Mouse (Mus musculus) bone marrow, adult 2 months (tissue): ENCODE data around the gene Wdr76. TPM values are rescaled to one million over a fixed set of nuclear protein-coding genes. Genes with fewer than 3 reads are reported as not detected.
"Not testable (repeated sequence)": the region's sequence is repeated elsewhere in the genome, so short reads cannot be mapped to it uniquely, and the experiment has no call there.

Experiments
- H3K27ac ChIP-seq: fragments of 200-500 bp; 2 replicates; pipeline ENCODE4 v1.5.1; 2012; ENCODE audit warnings: low read depth, mild to moderate bottlenecking, control low read depth, inconsistent platforms, low read length; ENCODE audit not compliant: control insufficient read depth, poor library complexity, insufficient read depth
- H3K4me1 ChIP-seq: fragments of 200-500 bp; 2 replicates; pipeline ENCODE4 v1.6.1; 2011; ENCODE audit warnings: low read length; ENCODE audit not compliant: control insufficient read depth, insufficient read depth
- H3K4me3 ChIP-seq: fragments of 200-500 bp; replicated peaks from 2 replicates; pipeline ENCODE3; 2011; ENCODE audit warnings: mild to moderate bottlenecking, low read depth, low read length, control low read depth; ENCODE audit not compliant: control insufficient read depth
- CTCF ChIP-seq: fragments of 200-500 bp; IDR thresholded peaks from 2 replicates; pipeline ENCODE4 v1.5.1; 2011; ENCODE audit warnings: low read length, control low read depth; ENCODE audit not compliant: control insufficient read depth, insufficient read depth
- POLR2A ChIP-seq: fragments of 200-500 bp; IDR thresholded peaks from 2 replicates; pipeline ENCODE4 v1.6.1; 2011; ENCODE audit warnings: low read depth, mild to moderate bottlenecking, control low read depth, low read length, borderline replicate concordance; ENCODE audit not compliant: control insufficient read depth
- WGBS: fragments of 180-500 bp; shearing (Covaris S2); methylation state at CpG from one replicate; pipeline ENCODE4 v1.1.7; 2018; 5-methylcytosine and 5-hydroxymethylcytosine counted together
- polyA plus RNA-seq: library from polyadenylated mRNA; stranded (reverse); fragments of >200 nt; gene quantifications from 2 replicates; pipeline ENCODE4 v1.2.4, GENCODE M21; 2011; ENCODE audit warnings: low replicate concordance; ENCODE audit not compliant: missing spikeins, insufficient read depth, insufficient read length

Gene Wdr76
- polyA plus RNA-seq: 15.0 and 16.6 TPM in 2 replicates

GRCm38 (mm10) chr2:121505942-121506882 is at the start of gene Wdr76, which contains the start of gene Mfap1a:
TSS of gene Wdr76 (plus strand) at chr2:121506723.
TSS of gene Mfap1a (minus strand) at chr2:121506665.
- TF ChIP-seq POLR2A: peak; percentile 73
- Histone ChIP-seq H3K4me3 (peak within 1 kb of the TSS; percentile 70), H3K27ac (peak within 1 kb of the TSS; percentile 78)
- H3K4me1 ChIP-seq: not testable (repeated sequence)
- WGBS: 3% methylated on average over 42 of the region's 42 CpGs

- no peak overlapping the region for H3K27ac ChIP-seq
- no peak overlapping the region for H3K4me3 ChIP-seq
- H3K4me1 ChIP-seq: no peaks in the 10 kb centered on the region; the same call in 1 of the 2 replicates
- TF ChIP-seq POLR2A (no peak), CTCF (no peak)
- WGBS: 80% methylated on average over 2 of the region's 2 CpGs
Measured at GRCm38 (mm10) chr2:121460071-121460470, 46.5 kb upstream of the Wdr76 start.

- H3K27ac ChIP-seq, H3K4me3 ChIP-seq, H3K4me1 ChIP-seq: not testable (repeated sequence)
- 65% methylated on average over 4 of the region's 6 CpGs for WGBS
Measured at GRCm38 (mm10) chr2:121468982-121469381, 37.5 kb upstream of the Wdr76 start.

GRCm38 (mm10) chr2:121472783-121473182 is 33.7 kb upstream of the Wdr76 start:
- 89% methylated on average over 3 of the region's 3 CpGs for WGBS
- not testable (repeated sequence) for H3K4me1 ChIP-seq, H3K4me3 ChIP-seq, H3K27ac ChIP-seq

GRCm38 (mm10) chr2:121473301-121474179 is 33.0 kb upstream of the Wdr76 start, which contains the start of gene Mfap1b:
TSS of gene Mfap1b (minus strand) at chr2:121474067.
- peak; percentile 90 for TF ChIP-seq POLR2A
- H3K27ac ChIP-seq: peak within 1 kb of the TSS; percentile 77
- WGBS: 5% methylated on average over 41 of the region's 41 CpGs
- H3K4me1 ChIP-seq: not testable (repeated sequence)
- H3K4me3 ChIP-seq: peak within 1 kb of the TSS; percentile 89

GRCm38 (mm10) chr2:121474180-121474535 is 32.4 kb upstream of the Wdr76 start:
- H3K27ac ChIP-seq: peak overlapping the region; percentile 77; the same call in 1 of the 2 replicates

GRCm38 (mm10) chr2:121475306-121475705 is 31.2 kb upstream of the Wdr76 start:
- H3K4me1 ChIP-seq: not testable (repeated sequence)

More at GRCm38 (mm10) chr2:121474180-121474535, 32.4 kb upstream of the Wdr76 start:
- 20% methylated on average over 8 of the region's 8 CpGs for WGBS
- no peaks in the 10 kb centered on the region; the same call in 1 of the 2 replicates for H3K4me1 ChIP-seq
- peak overlapping the region; percentile 89 for H3K4me3 ChIP-seq
- TF ChIP-seq POLR2A (no peak), CTCF (no peak)

GRCm38 (mm10) chr2:121477491-121478266 is 28.8 kb upstream of the Wdr76 start:
- no peak for TF ChIP-seq POLR2A
- TF ChIP-seq CTCF: no peak
- H3K4me3 ChIP-seq: no peak overlapping the region
- 90% methylated on average over 3 of the region's 3 CpGs for WGBS
- H3K4me1 ChIP-seq: no peaks in the 10 kb centered on the region
- H3K27ac ChIP-seq: no peak overlapping the region

More at GRCm38 (mm10) chr2:121475306-121475705, 31.2 kb upstream of the Wdr76 start:
- WGBS: 97% methylated on average over 2 of the region's 2 CpGs
- H3K4me3 ChIP-seq, H3K27ac ChIP-seq: not testable (repeated sequence)
